Mouse (Mus musculus): ENCODE measurements around the gene Tbxa2r. TPM values are rescaled to one million over a fixed set of nuclear protein-coding genes. Genes with fewer than 3 reads are reported as not detected.

Gene Tbxa2r
- polyA plus RNA-seq, 1 experiment from 2014 or later: 22.3 TPM

GRCm38 (mm10) chr10:81327959-81328358 is 572 bp upstream of the Tbxa2r start:
- H3K9me3 ChIP-seq (ENCODE audit: control insufficient read depth, low read length): no peaks in the 10 kb centered on the region
- 13% methylated on average over 2 of the region's 2 CpGs for WGBS
- no peak for ATAC-seq (replicated peaks; ENCODE audit: low FRiP score, low TSS enrichment, low read depth)
- H3K36me3 ChIP-seq (ENCODE audit: control insufficient read depth, insufficient read depth, low read length): peaks cover 47% of the 10 kb centered on the region
- DNase-seq (ENCODE audit: low spot score): no peak
- no peak overlapping the region for H3K9ac ChIP-seq (ENCODE audit: low read length)
- peak overlapping the region; percentile 94; the same call in 1 of the 2 replicates for H3K27ac ChIP-seq (ENCODE audit: low read depth)
- H3K27me3 ChIP-seq (replicated peaks; ENCODE audit: control insufficient read depth, insufficient read depth, low read length): 0 out of 2 replicates have a peak, but pooled peaks cover 6% of the 10 kb centered on the region
- no peak overlapping the region for H3K4me3 ChIP-seq (ENCODE audit: low read depth, low read length)
- H3K4me1 ChIP-seq (replicated peaks; ENCODE audit: control insufficient read depth, insufficient read depth, low read length): peaks cover 34% of the 10 kb centered on the region
- H3K4me2 ChIP-seq (ENCODE audit: low read length): peak overlapping the region; percentile 54; the same call in 1 of the 2 replicates

- WGBS: 39% methylated on average over 10 of the region's 10 CpGs
- peaks cover 33% of the 10 kb centered on the region for H3K36me3 ChIP-seq (ENCODE audit: control insufficient read depth, insufficient read depth, low read length)
These were observed 854 bp downstream of the Tbxa2r start for GRCm38 (mm10) chr10:81329194-81329975.

DNA sequence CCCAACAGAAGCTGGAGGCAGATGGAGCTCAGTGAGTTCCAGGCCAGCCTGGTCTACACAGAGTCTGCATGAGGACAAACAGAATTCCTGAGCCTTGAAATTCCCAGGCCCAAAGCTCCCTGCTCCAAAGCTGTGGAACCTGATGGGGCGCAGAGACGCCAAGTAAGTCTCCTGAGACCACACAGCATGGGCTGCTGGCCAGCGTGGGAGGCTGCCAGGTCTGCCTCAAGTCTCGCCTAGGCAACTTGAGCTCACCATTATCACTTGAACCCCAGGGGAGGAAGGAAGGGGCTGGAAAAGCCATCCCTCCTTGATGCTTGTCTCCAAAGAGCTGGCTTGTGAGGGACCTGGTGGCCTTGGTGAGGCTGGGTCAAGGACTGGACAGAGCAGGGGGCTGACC is 1.5 kb downstream of the Tbxa2r start:
- DNase-seq (ENCODE audit: low spot score) (no peak), ATAC-seq (replicated peaks; ENCODE audit: low FRiP score, low TSS enrichment, low read depth) (peak; percentile 13; the same call in 1 of the 2 replicates)
- Histone ChIP-seq H3K4me2 (ENCODE audit: low read length) (peak overlapping the region; percentile 54), H3K27ac (ENCODE audit: low read depth) (peak overlapping the region; percentile 94), H3K9ac (ENCODE audit: low read length) (peak overlapping the region; percentile 34), H3K36me3 (ENCODE audit: control insufficient read depth, insufficient read depth, low read length) (peaks cover 26% of the 10 kb centered on the region), H3K4me3 (ENCODE audit: low read depth, low read length) (peak overlapping the region; percentile 29), H3K4me1 (replicated peaks; ENCODE audit: control insufficient read depth, insufficient read depth, low read length) (peaks cover 39% of the 10 kb centered on the region), H3K9me3 (ENCODE audit: control insufficient read depth, low read length) (no peaks in the 10 kb centered on the region), H3K27me3 (replicated peaks; ENCODE audit: control insufficient read depth, insufficient read depth, low read length) (0 out of 2 replicates have a peak, but pooled peaks cover 6% of the 10 kb centered on the region)
- 44% methylated on average over 4 of the region's 4 CpGs for WGBS

More at GRCm38 (mm10) chr10:81329194-81329975, 854 bp downstream of the Tbxa2r start:
- Histone ChIP-seq H3K9ac (ENCODE audit: low read length) (peak overlapping the region; percentile 34), H3K27ac (ENCODE audit: low read depth) (peak overlapping the region; percentile 94), H3K4me2 (ENCODE audit: low read length) (peak overlapping the region; percentile 54), H3K4me1 (replicated peaks; ENCODE audit: control insufficient read depth, insufficient read depth, low read length) (peaks cover 34% of the 10 kb centered on the region), H3K27me3 (replicated peaks; ENCODE audit: control insufficient read depth, insufficient read depth, low read length) (0 out of 2 replicates have a peak, but pooled peaks cover 6% of the 10 kb centered on the region), H3K9me3 (ENCODE audit: control insufficient read depth, low read length) (no peaks in the 10 kb centered on the region), H3K4me3 (ENCODE audit: low read depth, low read length) (peak overlapping the region; percentile 29)
- DNase-seq (ENCODE audit: low spot score): no peak
- ATAC-seq (replicated peaks; ENCODE audit: low FRiP score, low TSS enrichment, low read depth): peak; percentile 80

DNA sequence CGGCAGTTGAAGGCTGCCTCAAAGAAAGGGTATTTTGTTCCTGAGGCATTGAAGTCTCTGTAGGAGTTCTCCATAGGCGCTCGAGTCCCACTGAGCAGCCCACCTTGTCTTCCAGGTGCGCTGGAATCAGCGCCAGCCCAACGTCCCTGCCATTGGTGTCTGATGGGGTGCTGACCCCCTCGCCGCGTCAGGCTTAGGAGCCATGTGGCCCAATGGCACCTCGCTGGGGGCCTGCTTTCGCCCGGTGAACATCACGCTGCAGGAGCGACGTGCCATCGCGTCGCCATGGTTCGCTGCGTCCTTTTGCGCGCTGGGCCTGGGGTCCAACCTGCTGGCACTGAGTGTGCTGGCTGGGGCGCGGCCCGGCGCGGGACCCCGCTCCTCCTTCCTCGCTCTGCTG is 3.7 kb downstream of the Tbxa2r start:
- 0 out of 2 replicates have a peak overlapping the region, but pooled peaks have one; percentile 1 for H3K4me3 ChIP-seq (ENCODE audit: low read depth, low read length)
- H3K27me3 ChIP-seq (replicated peaks; ENCODE audit: control insufficient read depth, insufficient read depth, low read length): 0 out of 2 replicates have a peak, but pooled peaks cover 6% of the 10 kb centered on the region
- H3K36me3 ChIP-seq (ENCODE audit: control insufficient read depth, insufficient read depth, low read length): peaks cover 4% of the 10 kb centered on the region
- H3K4me2 ChIP-seq (ENCODE audit: low read length): peak overlapping the region; percentile 33
- DNase-seq (ENCODE audit: low spot score) (no peak), ATAC-seq (replicated peaks; ENCODE audit: low FRiP score, low TSS enrichment, low read depth) (no peak)
- 30% methylated on average over 29 of the region's 29 CpGs for WGBS
- peaks cover 51% of the 10 kb centered on the region for H3K4me1 ChIP-seq (replicated peaks; ENCODE audit: control insufficient read depth, insufficient read depth, low read length)
- no peaks in the 10 kb centered on the region for H3K9me3 ChIP-seq (ENCODE audit: control insufficient read depth, low read length)
- H3K27ac ChIP-seq (ENCODE audit: low read depth): no peak overlapping the region
- 0 out of 2 replicates have a peak overlapping the region, but pooled peaks have one; percentile 3 for H3K9ac ChIP-seq (ENCODE audit: low read length)

GRCm38 (mm10) chr10:81334324-81334723 is 5.8 kb downstream of the Tbxa2r start:
- ATAC-seq (replicated peaks; ENCODE audit: low FRiP score, low TSS enrichment, low read depth) (no peak), DNase-seq (ENCODE audit: low spot score) (no peak)
- WGBS: 67% methylated on average over 11 of the region's 11 CpGs
- Histone ChIP-seq H3K27me3 (replicated peaks; ENCODE audit: control insufficient read depth, insufficient read depth, low read length) (peaks cover 9% of the 10 kb centered on the region; the same call in 1 of the 2 replicates), H3K27ac (ENCODE audit: low read depth) (no peak overlapping the region), H3K36me3 (ENCODE audit: control insufficient read depth, insufficient read depth, low read length) (no peaks in the 10 kb centered on the region), H3K4me2 (ENCODE audit: low read length) (no peak overlapping the region), H3K9me3 (ENCODE audit: control insufficient read depth, low read length) (no peaks in the 10 kb centered on the region), H3K4me1 (replicated peaks; ENCODE audit: control insufficient read depth, insufficient read depth, low read length) (peaks cover 38% of the 10 kb centered on the region), H3K9ac (ENCODE audit: low read length) (no peak overlapping the region), H3K4me3 (ENCODE audit: low read depth, low read length) (no peak overlapping the region)

GRCm38 (mm10) chr10:81335393-81336340 is 7.1 kb downstream of the Tbxa2r start:
- no peak for DNase-seq (ENCODE audit: low spot score)
- Histone ChIP-seq H3K4me3 (ENCODE audit: low read depth, low read length) (0 out of 2 replicates have a peak overlapping the region, but pooled peaks have one; percentile 6), H3K27me3 (replicated peaks; ENCODE audit: control insufficient read depth, insufficient read depth, low read length) (peaks cover 9% of the 10 kb centered on the region; the same call in 1 of the 2 replicates), H3K9ac (ENCODE audit: low read length) (peak overlapping the region; percentile 11; the same call in 1 of the 2 replicates), H3K4me1 (replicated peaks; ENCODE audit: control insufficient read depth, insufficient read depth, low read length) (peaks cover 28% of the 10 kb centered on the region), H3K9me3 (ENCODE audit: control insufficient read depth, low read length) (no peaks in the 10 kb centered on the region), H3K36me3 (ENCODE audit: control insufficient read depth, insufficient read depth, low read length) (no peaks in the 10 kb centered on the region), H3K27ac (ENCODE audit: low read depth) (peak overlapping the region; percentile 80), H3K4me2 (ENCODE audit: low read length) (peak overlapping the region; percentile 31; the same call in 1 of the 2 replicates)
- peak; percentile 33; the same call in 1 of the 2 replicates for ATAC-seq (replicated peaks; ENCODE audit: low FRiP score, low TSS enrichment, low read depth)
- 43% methylated on average over 19 of the region's 19 CpGs for WGBS

GRCm38 (mm10) chr10:81336558-81336957 is 8.0 kb downstream of the Tbxa2r start:
- WGBS: 89% methylated on average over 4 of the region's 4 CpGs
- Histone ChIP-seq H3K9me3 (ENCODE audit: control insufficient read depth, low read length) (no peaks in the 10 kb centered on the region), H3K27ac (ENCODE audit: low read depth) (peak overlapping the region; percentile 80; the same call in 1 of the 2 replicates), H3K4me3 (ENCODE audit: low read depth, low read length) (no peak overlapping the region), H3K36me3 (ENCODE audit: control insufficient read depth, insufficient read depth, low read length) (no peaks in the 10 kb centered on the region), H3K9ac (ENCODE audit: low read length) (no peak overlapping the region), H3K4me1 (replicated peaks; ENCODE audit: control insufficient read depth, insufficient read depth, low read length) (peaks cover 31% of the 10 kb centered on the region), H3K27me3 (replicated peaks; ENCODE audit: control insufficient read depth, insufficient read depth, low read length) (peaks cover 9% of the 10 kb centered on the region; the same call in 1 of the 2 replicates), H3K4me2 (ENCODE audit: low read length) (no peak overlapping the region)
- no peak for DNase-seq (ENCODE audit: low spot score)
- ATAC-seq (replicated peaks; ENCODE audit: low FRiP score, low TSS enrichment, low read depth): no peak
